Mouse (Mus musculus) E14TG2a.4 (cell line): ENCODE data around the gene Cdk15.

Experiments
- H3K27me3 ChIP-seq: 2 replicates; pipeline ENCODE4 v1.6.1; 2014; ENCODE audit warnings: low read length, control low read depth; ENCODE audit not compliant: insufficient read depth
- H3K36me3 ChIP-seq: 2 replicates; pipeline ENCODE4 v1.6.1; 2014; ENCODE audit warnings: low read length, control low read depth; ENCODE audit not compliant: insufficient read depth
- H3K4me1 ChIP-seq: replicated peaks from 2 replicates; pipeline ENCODE4 v1.6.1; 2014; ENCODE audit warnings: low read depth, low read length, control low read depth
- H3K4me3 ChIP-seq: replicated peaks from 2 replicates; pipeline ENCODE4 v1.5.1; 2014; ENCODE audit warnings: mild to moderate bottlenecking, low read length
- H3K9me3 ChIP-seq: 2 replicates; pipeline ENCODE4 v1.6.1; 2014; ENCODE audit warnings: low read length, control low read depth
- CTCF ChIP-seq: conservative IDR thresholded peaks from 2 replicates; pipeline ENCODE4 v1.5.1; 2014; ENCODE audit warnings: low read length
- NANOG ChIP-seq: IDR thresholded peaks from 2 replicates; pipeline ENCODE4 v1.6.1; 2014; ENCODE audit warnings: borderline replicate concordance, low read length, mixed read lengths
- POU5F1 ChIP-seq: IDR thresholded peaks from 2 replicates; pipeline ENCODE4 v1.6.1; 2014; ENCODE audit warnings: low read length, borderline replicate concordance

Gene Cdk15

DNA sequence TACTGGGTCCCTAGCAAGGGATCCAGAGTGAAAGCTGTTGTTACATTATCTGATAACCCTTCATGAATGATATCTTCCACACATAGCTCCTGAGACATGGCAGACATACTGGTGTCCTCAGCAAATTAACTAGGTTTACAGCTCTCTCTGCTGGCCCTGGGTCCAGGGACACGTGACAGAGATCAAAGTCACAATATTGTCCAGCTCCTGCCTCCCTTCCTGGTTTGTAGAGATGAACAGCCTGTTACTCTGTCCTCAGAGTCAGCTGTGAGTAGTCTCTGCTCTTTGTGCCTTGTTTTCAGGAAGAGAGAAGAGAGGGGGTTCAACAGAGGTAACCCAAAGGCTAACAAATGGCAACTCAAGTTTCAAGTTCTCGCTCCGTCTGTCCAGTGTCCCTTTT is 125.8 kb downstream of the Cdk15 start:
- TF ChIP-seq CTCF (no peak), NANOG (no peak), POU5F1 (no peak)
- peaks cover 61% of the 10 kb centered on the region for H3K4me1 ChIP-seq
- H3K36me3 ChIP-seq: no peaks in the 10 kb centered on the region
- no peaks in the 10 kb centered on the region for H3K27me3 ChIP-seq
- H3K9me3 ChIP-seq: no peaks in the 10 kb centered on the region
- no peak overlapping the region for H3K4me3 ChIP-seq

DNA sequence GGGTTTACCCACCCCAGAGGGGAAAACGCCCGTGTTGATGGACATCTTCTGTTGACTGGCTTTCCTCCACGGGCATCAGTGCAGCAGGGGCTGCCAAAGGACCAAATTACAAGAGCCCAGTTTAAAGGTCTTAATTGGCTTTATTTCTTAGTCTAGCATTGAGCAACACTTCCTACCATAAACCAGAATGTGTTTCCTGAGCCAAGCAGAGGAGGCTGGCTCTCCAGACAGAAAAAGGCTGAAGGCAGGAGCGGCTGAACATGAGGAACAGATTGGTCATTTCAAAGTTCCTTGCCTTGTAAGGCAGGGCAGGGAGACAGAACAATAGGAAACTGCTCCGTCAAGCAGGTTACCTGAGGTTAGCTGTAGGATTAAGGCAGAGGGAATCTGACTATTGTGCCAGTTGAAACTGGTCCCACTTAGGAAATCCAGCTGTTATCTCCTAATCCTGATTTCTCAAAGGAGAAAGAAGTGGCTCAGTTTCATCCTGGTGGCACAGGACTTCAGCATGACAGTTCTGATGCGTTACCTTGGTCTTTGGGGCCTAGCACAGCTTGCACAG is 126.4 kb downstream of the Cdk15 start:
- H3K4me1 ChIP-seq: peaks cover 55% of the 10 kb centered on the region

DNA sequence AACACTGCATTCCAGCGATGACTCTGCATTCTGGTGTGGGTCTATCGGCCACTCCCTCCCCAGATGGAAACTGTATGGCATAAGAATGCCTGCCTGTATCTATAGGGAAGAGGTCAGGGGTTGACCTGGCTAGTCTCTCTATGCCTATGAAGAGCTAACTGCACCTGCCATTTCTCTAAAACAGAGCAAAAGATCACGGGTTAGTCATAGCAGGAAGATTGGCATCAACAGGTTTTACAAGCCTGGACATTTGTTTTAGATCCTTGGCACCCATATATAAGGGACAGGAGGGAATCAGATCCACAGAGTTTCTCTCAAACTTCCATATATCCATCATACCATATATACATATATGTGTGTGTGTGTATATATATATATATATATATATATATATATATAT is 127.7 kb downstream of the Cdk15 start:
- no peak overlapping the region for H3K4me3 ChIP-seq
- TF ChIP-seq POU5F1 (no peak), CTCF (no peak), NANOG (no peak)

More for the DNA sequence above, 126.4 kb downstream of the Cdk15 start:
- TF ChIP-seq CTCF: no peak
- no peak for TF ChIP-seq POU5F1
- no peak for TF ChIP-seq NANOG
- Histone ChIP-seq H3K9me3 (no peaks in the 10 kb centered on the region), H3K4me3 (no peak overlapping the region), H3K27me3 (no peaks in the 10 kb centered on the region), H3K36me3 (no peaks in the 10 kb centered on the region)

DNA sequence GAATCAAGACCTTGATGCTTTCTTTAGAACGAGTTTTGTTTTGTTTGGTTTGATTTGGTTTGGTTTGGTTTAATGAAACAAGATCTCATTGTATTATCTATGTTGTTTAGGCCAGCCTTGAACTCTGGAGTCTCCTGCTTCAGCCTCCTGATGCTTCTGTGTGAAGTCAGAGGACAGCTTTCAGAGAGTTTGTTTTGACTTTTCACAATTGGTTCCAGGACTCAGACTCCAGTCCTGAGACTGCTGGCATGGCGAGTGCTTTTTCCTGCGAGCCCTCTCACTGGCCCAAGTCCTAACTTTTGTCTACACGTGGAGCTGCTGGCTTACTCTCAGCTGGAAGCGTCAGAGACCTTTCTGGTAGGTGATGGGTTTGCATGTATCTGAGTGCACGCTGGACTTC is 128.9 kb downstream of the Cdk15 start:
- peaks cover 34% of the 10 kb centered on the region for H3K4me1 ChIP-seq
- H3K36me3 ChIP-seq: no peaks in the 10 kb centered on the region
- peaks cover 6% of the 10 kb centered on the region for H3K9me3 ChIP-seq
- no peaks in the 10 kb centered on the region for H3K27me3 ChIP-seq
- TF ChIP-seq NANOG (no peak), POU5F1 (no peak), CTCF (no peak)
- no peak overlapping the region for H3K4me3 ChIP-seq

More for the DNA sequence above, 127.7 kb downstream of the Cdk15 start:
- Histone ChIP-seq H3K27me3 (no peaks in the 10 kb centered on the region), H3K4me1 (peaks cover 43% of the 10 kb centered on the region), H3K9me3 (no peaks in the 10 kb centered on the region), H3K36me3 (no peaks in the 10 kb centered on the region)

DNA sequence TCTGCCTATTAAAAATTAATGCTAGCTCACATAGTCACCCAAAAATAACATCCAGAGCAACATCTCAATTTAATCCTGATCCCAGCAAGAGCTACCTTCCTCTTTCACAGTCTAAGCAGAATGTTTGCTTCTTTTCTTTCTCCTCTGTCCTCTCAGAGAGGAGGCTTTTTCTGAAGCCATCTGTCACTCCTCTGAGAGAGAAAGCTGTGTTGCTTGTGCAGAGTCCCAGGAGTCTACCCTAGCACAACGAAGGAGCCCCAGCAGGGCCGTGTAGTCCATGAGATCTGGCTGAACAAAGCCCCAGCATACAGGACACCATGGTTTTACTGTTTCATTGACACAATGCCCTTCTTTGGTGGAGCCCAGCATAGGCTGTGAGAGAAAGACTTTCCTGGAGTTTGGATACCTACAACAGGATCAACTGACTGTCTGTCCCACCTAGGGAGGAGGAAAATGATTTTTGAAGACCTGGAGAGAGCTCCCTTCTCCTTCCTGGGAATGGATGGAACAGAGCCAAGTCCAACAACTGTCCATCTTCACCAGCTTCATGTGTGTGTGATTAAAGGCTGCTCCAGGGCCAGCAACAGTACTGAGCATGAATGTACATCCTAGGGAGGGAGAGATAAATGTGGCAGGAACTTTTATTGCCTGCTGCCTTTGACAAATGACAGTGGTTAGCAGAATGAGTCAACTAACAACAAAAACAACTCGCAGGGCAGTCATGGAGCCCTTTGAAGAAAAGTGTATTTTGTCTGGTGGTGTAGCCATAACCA is 131.0 kb downstream of the Cdk15 start:
- no peak overlapping the region for H3K4me3 ChIP-seq
- H3K36me3 ChIP-seq: no peaks in the 10 kb centered on the region
- peaks cover 41% of the 10 kb centered on the region for H3K4me1 ChIP-seq
- no peaks in the 10 kb centered on the region for H3K27me3 ChIP-seq
- TF ChIP-seq POU5F1: no peak
- peaks cover 6% of the 10 kb centered on the region for H3K9me3 ChIP-seq

DNA sequence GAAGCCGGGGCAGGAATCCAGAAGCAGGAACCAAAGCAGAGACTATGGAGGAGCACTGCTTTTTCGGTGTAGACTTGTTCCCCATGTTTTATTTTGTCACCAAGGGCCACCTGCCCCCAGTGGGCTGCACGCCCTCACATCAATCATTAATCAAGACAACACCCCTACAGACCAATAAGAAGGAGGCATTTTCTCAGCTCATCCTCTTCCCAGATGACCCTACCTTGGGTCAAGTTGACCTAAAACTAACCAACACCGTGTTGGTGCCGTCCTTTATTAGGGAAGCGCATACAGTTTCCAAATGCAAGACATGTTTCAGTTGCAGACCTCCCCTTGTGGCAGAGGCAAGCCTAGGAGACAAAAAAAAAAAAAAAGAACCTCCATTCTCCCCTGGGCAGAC is 132.5 kb downstream of the Cdk15 start:
- peaks cover 16% of the 10 kb centered on the region for H3K9me3 ChIP-seq
- TF ChIP-seq CTCF (no peak), POU5F1 (no peak), NANOG (no peak)

DNA sequence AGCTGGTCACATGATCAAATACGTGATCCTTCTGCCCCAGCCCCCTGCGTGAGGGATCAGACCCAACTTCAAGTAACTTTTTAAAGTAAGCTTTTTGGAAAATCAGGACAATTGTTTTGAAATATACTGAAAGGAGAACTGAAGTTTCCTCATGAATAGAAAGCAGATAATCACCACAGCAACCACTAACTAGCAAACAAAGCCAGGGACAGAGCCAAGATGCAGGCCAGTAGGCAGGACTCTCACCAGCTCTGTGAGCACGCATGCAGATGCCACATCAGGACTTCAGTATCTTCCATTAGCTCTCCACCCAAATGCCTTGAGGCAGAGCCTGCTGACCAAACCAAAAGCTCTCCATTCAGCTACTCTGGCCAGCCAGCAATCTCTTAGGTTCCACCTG is 135.0 kb downstream of the Cdk15 start:
- Histone ChIP-seq H3K4me1 (peaks cover 56% of the 10 kb centered on the region), H3K9me3 (peaks cover 16% of the 10 kb centered on the region), H3K27me3 (no peaks in the 10 kb centered on the region), H3K4me3 (no peak overlapping the region), H3K36me3 (no peaks in the 10 kb centered on the region)
- TF ChIP-seq CTCF: no peak
- TF ChIP-seq POU5F1: no peak
- no peak for TF ChIP-seq NANOG

More for the DNA sequence above, 132.5 kb downstream of the Cdk15 start:
- Histone ChIP-seq H3K27me3 (no peaks in the 10 kb centered on the region), H3K4me3 (no peak overlapping the region), H3K4me1 (peaks cover 37% of the 10 kb centered on the region), H3K36me3 (no peaks in the 10 kb centered on the region)

DNA sequence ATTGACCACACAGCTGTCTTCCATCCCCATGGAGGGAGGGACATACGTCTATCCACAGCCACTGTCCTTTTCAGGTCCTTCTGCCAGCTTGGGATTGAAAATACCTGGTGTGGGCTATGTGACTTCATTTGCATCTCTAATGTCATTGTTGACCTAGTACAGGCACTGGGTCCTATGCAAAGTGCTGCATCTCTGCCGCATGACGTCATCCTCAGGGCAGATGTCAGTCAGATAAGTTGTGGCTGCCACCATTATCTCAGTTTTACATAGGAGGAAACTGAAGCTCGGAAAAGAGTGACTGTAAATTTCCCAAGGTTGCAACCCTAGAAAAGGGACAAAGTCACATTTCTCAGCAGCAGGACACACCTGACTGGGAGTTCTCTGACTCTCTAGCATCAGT is 137.4 kb downstream of the Cdk15 start:
- H3K9me3 ChIP-seq: peaks cover 16% of the 10 kb centered on the region
- no peaks in the 10 kb centered on the region for H3K36me3 ChIP-seq
- TF ChIP-seq POU5F1 (no peak), NANOG (no peak), CTCF (no peak)
- H3K4me3 ChIP-seq: peak overlapping the region; percentile 24
- no peaks in the 10 kb centered on the region for H3K27me3 ChIP-seq
- H3K4me1 ChIP-seq: peaks cover 78% of the 10 kb centered on the region
